In genomic region chr17:27626681-27627080, GRCm38 (mm10) we compare ENCODE assay signal across 15 mouse cellular contexts. TPM values are rescaled to one million over a fixed set of nuclear protein-coding genes. Genes with fewer than 3 reads are reported as not detected.
DNase-seq lines count a peak whose midpoint lies in the region; ATAC-seq lines count a peak whose summit lies in the region.
"Had no signal": no experiment of that assay in that cellular context is flagged by ENCODE, and none has a peak within 500 bp of the region (broad histone marks: within the 10 kb centered on the region; RNA-seq: fewer than 3 reads in every experiment).

No protein-coding gene starts in this region.

- H3K27ac ChIP-seq in midbrain, embryonic 12.5 days (replicated peaks), result peak overlapping the region; percentile 74

- H3K36me3 ChIP-seq in midbrain, embryonic 12.5 days, result peaks cover 22% of the 10 kb centered on the region

- no peaks in the 10 kb centered on the region for H3K27me3 ChIP-seq in midbrain, embryonic 12.5 days

- 11% methylated on average over 5 of the region's 5 CpGs for WGBS in midbrain, embryonic 12.5 days

- peak; percentile 47 for DNase-seq in embryo, embryonic 10 days (ENCODE audit: low spot score)
- no peak for DNase-seq in embryo, embryonic 11 days
- DNase-seq in right cerebral cortex, postnatal 10 days (ENCODE audit: low spot score in 2 of 2), result peak; percentile 69 to 85
- DNase-seq in right cerebral cortex, adult 2 months (ENCODE audit: low spot score in 2 of 2), result no peak
- no peak for DNase-seq in kidney, postnatal 36 days
- DNase-seq in lung, postnatal 4 days, result no peak
- no peak for DNase-seq in lung, postnatal 25 days (ENCODE audit: low spot score)
- DNase-seq: cerebellum, postnatal 14 days; left cerebral cortex, postnatal 4 days; right cerebral cortex, postnatal 4 days had no signal

- no peak overlapping the region for H3K4me3 ChIP-seq in midbrain, embryonic 12.5 days

- no peak overlapping the region; the same call in 1 of the 2 replicates for H3K9ac ChIP-seq in midbrain, embryonic 12.5 days (replicated peaks)
- H3K9ac ChIP-seq: lung, embryonic 14.5 days had no signal

- ATAC-seq in midbrain, embryonic 12.5 days (ENCODE audit: low FRiP score, low read depth), result peak; percentile 3; the same call in 1 of the 2 replicates

- H3K9me3 ChIP-seq in midbrain, embryonic 12.5 days, result no peaks in the 10 kb centered on the region

- H3K4me2 ChIP-seq in midbrain, embryonic 12.5 days (replicated peaks), result 0 out of 2 replicates have a peak overlapping the region, but pooled peaks have one; percentile 4
- H3K4me2 ChIP-seq: lung, embryonic 14.5 days had no signal

- H3K4me1 ChIP-seq in midbrain, embryonic 12.5 days, result peaks cover 19% of the 10 kb centered on the region

RNA-seq across cellular contexts. Expression of gene Nudt3, which starts 3.4 kb away (rescaled TPM):
- polyA plus RNA-seq in midbrain, embryonic 12.5 days (2016; fragmentation: Nextera tagmentation; extraction: Ambion mirVana), result 189 and 196 TPM in 2 replicates

RNA-seq across cellular contexts. Expression of gene RPS10-NUDT3, which starts 8.3 kb away (rescaled TPM):
- polyA plus RNA-seq in midbrain, embryonic 12.5 days (2016; fragmentation: Nextera tagmentation; extraction: Ambion mirVana), result not detected in 2 replicates
- polyA plus RNA-seq: gonadal fat pad, adult 2 months; large intestine, adult 2 months; lung, embryonic 14.5 days; testis, adult 2 months had no signal

RNA-seq across cellular contexts. Expression of gene Rps10, which starts 9.8 kb away (rescaled TPM):
- polyA plus RNA-seq in midbrain, embryonic 12.5 days (2016; fragmentation: Nextera tagmentation; extraction: Ambion mirVana), result 694 and 702 TPM in 2 replicates

RNA-seq across cellular contexts. Expression of gene Pacsin1, which starts 28.6 kb away (rescaled TPM):
- polyA plus RNA-seq in midbrain, embryonic 12.5 days (2016; fragmentation: Nextera tagmentation; extraction: Ambion mirVana), result 6.3 and 6.7 TPM in 2 replicates

Comparison
In these comparisons a context has a peak if more than half of its experiments do, and no peak if none do; other contexts are left out.
1. DNase-seq: peak in embryo, embryonic 10 days (single experiment) and right cerebral cortex, postnatal 10 days (2 of 2); none in embryo, embryonic 11 days (single experiment), right cerebral cortex, adult 2 months (0 of 2), kidney, postnatal 36 days (0 of 2), lung, postnatal 4 days (0 of 2) and lung, postnatal 25 days (single experiment).